Mouse (Mus musculus) MEL (cell line): ENCODE data around the gene Fto. TPM values are rescaled to one million over a fixed set of nuclear protein-coding genes. Genes with fewer than 3 reads are reported as not detected.

Experiments used
- DNase-seq: peaks from one replicate; pipeline ENCODE4 v3.0.0; 2011; ENCODE audit warnings: low read depth, low spot score
- H3K27ac ChIP-seq: 2 replicates; pipeline ENCODE4 v1.5.1; 2012; ENCODE audit warnings: low read depth, mild to moderate bottlenecking, control low read depth, low read length, moderate library complexity; ENCODE audit not compliant: control insufficient read depth
- H3K27me3 ChIP-seq, 2 experiments: fragments of 150-350 bp in 1 of 2; sonication (generic) in 1 of 2; 2 replicates each; pipeline ENCODE4 v1.6.1; 2012; ENCODE audit warnings: low read length in 2 of 2, mild to moderate bottlenecking in 2 of 2, improper control_type of control experiment in 1 of 2, moderate library complexity in 1 of 2; ENCODE audit not compliant: insufficient read depth in 2 of 2, control insufficient read depth in 1 of 2
- H3K36me3 ChIP-seq, 2 experiments: 2 replicates each; pipeline ENCODE4 v1.6.1; 2012 to 2014; ENCODE audit warnings: low read length in 2 of 2, improper control_type of control experiment in 1 of 2, inconsistent platforms in 1 of 2, mild to moderate bottlenecking in 1 of 2; ENCODE audit not compliant: insufficient read depth in 2 of 2, control insufficient read depth in 1 of 2
- H3K4me1 ChIP-seq, 2 experiments: fragments of 150-350 bp in 1 of 2; sonication (generic) in 1 of 2; 2 replicates each; pipeline ENCODE4 v1.6.1; 2012; ENCODE audit warnings: low read length in 2 of 2, improper control_type of control experiment in 1 of 2, mild to moderate bottlenecking in 1 of 2; ENCODE audit not compliant: insufficient read depth in 2 of 2, control insufficient read depth in 1 of 2
- H3K4me3 ChIP-seq, 2 experiments: fragments of 150-350 bp in 1 of 2; sonication (generic) in 1 of 2; 2 replicates each; pipeline ENCODE4 v1.5.1; 2012; ENCODE audit warnings: low read depth in 2 of 2, low read length in 2 of 2, mild to moderate bottlenecking in 2 of 2, moderate library complexity in 2 of 2, control low read depth in 1 of 2, improper control_type of control experiment in 1 of 2; ENCODE audit not compliant: control insufficient read depth in 1 of 2, insufficient read depth in 1 of 2
- H3K79me2 ChIP-seq: 2 replicates; pipeline ENCODE4 v1.6.1; 2012; ENCODE audit warnings: mild to moderate bottlenecking, low read length, moderate library complexity; ENCODE audit not compliant: control insufficient read depth, poor library complexity, insufficient read depth
- H3K9ac ChIP-seq: 2 replicates; pipeline ENCODE4 v1.6.1; 2012; ENCODE audit warnings: low read depth, mild to moderate bottlenecking, control low read depth, low read length, moderate library complexity; ENCODE audit not compliant: control insufficient read depth, poor library complexity, severe bottlenecking
- H3K9me3 ChIP-seq: fragments of 150-350 bp; sonication (generic); replicated peaks from 2 replicates; pipeline ENCODE4 v1.6.1; 2012; ENCODE audit warnings: mild to moderate bottlenecking, low read length, improper control_type of control experiment, moderate library complexity; ENCODE audit not compliant: insufficient read depth
- BHLHE40 ChIP-seq: IDR thresholded peaks from 2 replicates; pipeline ENCODE4 v1.6.1; 2012; ENCODE audit warnings: low read depth, mild to moderate bottlenecking, inconsistent platforms, low read length, improper control_type of control experiment, borderline replicate concordance
- ETS1 ChIP-seq: IDR thresholded peaks from 2 replicates; pipeline ENCODE4 v1.6.1; 2012; ENCODE audit warnings: low read depth, mild to moderate bottlenecking, inconsistent platforms, low read length, improper control_type of control experiment, moderate library complexity
- GATA1 ChIP-seq: IDR thresholded peaks from 2 replicates; pipeline ENCODE4 v1.6.1; 2011; ENCODE audit warnings: low read depth, low read length, improper control_type of control experiment
- MEF2A ChIP-seq: IDR thresholded peaks from 2 replicates; pipeline ENCODE4 v1.6.1; 2014; ENCODE audit warnings: low read depth, mild to moderate bottlenecking, inconsistent platforms, low read length, improper control_type of control experiment; ENCODE audit not compliant: poor library complexity, insufficient replicate concordance, severe bottlenecking; ENCODE audit errors: extremely low read depth
- MYB ChIP-seq: IDR thresholded peaks from 2 replicates; pipeline ENCODE4 v1.6.1; 2011; ENCODE audit warnings: mild to moderate bottlenecking, low read depth, low read length, improper control_type of control experiment
- MYC ChIP-seq: IDR thresholded peaks from 2 replicates; pipeline ENCODE4 v1.6.1; 2011; ENCODE audit warnings: low read depth, mild to moderate bottlenecking, low read length, improper control_type of control experiment, moderate library complexity
- POLR2AphosphoS2 ChIP-seq: IDR thresholded peaks from 2 replicates; pipeline ENCODE4 v1.6.1; 2011; ENCODE audit warnings: low read length, improper control_type of control experiment
- POLR2AphosphoS5 ChIP-seq: IDR thresholded peaks from 2 replicates; pipeline ENCODE4 v1.6.1; 2012; ENCODE audit warnings: low read depth, borderline replicate concordance, mild to moderate bottlenecking, inconsistent platforms, low read length, moderate library complexity, mixed read lengths
- RAD21 ChIP-seq: IDR thresholded peaks from 2 replicates; pipeline ENCODE4 v1.6.1; 2011; ENCODE audit warnings: mild to moderate bottlenecking, low read depth, low read length, improper control_type of control experiment
- RCOR1 ChIP-seq: IDR thresholded peaks from 2 replicates; pipeline ENCODE4 v1.6.1; 2012; ENCODE audit warnings: low read depth, mild to moderate bottlenecking, inconsistent platforms, low read length, improper control_type of control experiment
- SMC3 ChIP-seq: IDR thresholded peaks from 2 replicates; pipeline ENCODE4 v1.6.1; 2011; ENCODE audit warnings: low read depth, low read length, improper control_type of control experiment
- TBP ChIP-seq: IDR thresholded peaks from 2 replicates; pipeline ENCODE4 v1.8.0; 2011; ENCODE audit warnings: low read depth, low read length, improper control_type of control experiment
- UBTF ChIP-seq: IDR thresholded peaks from 2 replicates; pipeline ENCODE4 v1.6.1; 2012; ENCODE audit warnings: low read depth, mild to moderate bottlenecking, inconsistent platforms, low read length, improper control_type of control experiment, moderate library complexity, borderline replicate concordance; ENCODE audit not compliant: insufficient read depth
- USF1 ChIP-seq: IDR thresholded peaks from 2 replicates; pipeline ENCODE4 v1.6.1; 2014; ENCODE audit warnings: low read depth, mild to moderate bottlenecking, inconsistent platforms, low read length, improper control_type of control experiment, moderate library complexity
- USF2 ChIP-seq, 2 experiments: IDR thresholded peaks; 2 replicates each; pipeline ENCODE4 v1.6.1; 2011 to 2012; ENCODE audit warnings: improper control_type of control experiment in 2 of 2, low read length in 2 of 2, borderline replicate concordance in 1 of 2, inconsistent platforms in 1 of 2, low read depth in 1 of 2, mild to moderate bottlenecking in 1 of 2; ENCODE audit not compliant: insufficient read depth in 1 of 2
- ZKSCAN1 ChIP-seq: IDR thresholded peaks from 2 replicates; pipeline ENCODE4 v1.6.1; 2012; ENCODE audit warnings: low read depth, mild to moderate bottlenecking, inconsistent platforms, low read length, improper control_type of control experiment, moderate library complexity
- polyA plus RNA-seq, 2 experiments: library from polyadenylated mRNA; stranded (reverse) in 1 of 2; unstranded in 1 of 2; fragments of >175 nt in 1 of 2; fragments of >200 nt in 1 of 2; gene quantifications; 2 replicates each; pipeline versions ENCODE4 v1.2.1 to v1.2.4; 2012; ENCODE audit warnings: low replicate concordance in 2 of 2, low read depth in 1 of 2; ENCODE audit not compliant: insufficient read length in 2 of 2, insufficient read depth in 1 of 2, missing spikeins in 1 of 2
- total RNA-seq: library from RNA; depleted of rRNA; stranded (reverse); fragments of 300-350 nt; gene quantifications from 2 replicates; pipeline ENCODE4 v1.2.3, GENCODE M21; 2012

The Fto gene
- total and polyA plus RNA-seq, 3 experiments, result 13.5 to 41.1 TPM; not detected in 1

DNA sequence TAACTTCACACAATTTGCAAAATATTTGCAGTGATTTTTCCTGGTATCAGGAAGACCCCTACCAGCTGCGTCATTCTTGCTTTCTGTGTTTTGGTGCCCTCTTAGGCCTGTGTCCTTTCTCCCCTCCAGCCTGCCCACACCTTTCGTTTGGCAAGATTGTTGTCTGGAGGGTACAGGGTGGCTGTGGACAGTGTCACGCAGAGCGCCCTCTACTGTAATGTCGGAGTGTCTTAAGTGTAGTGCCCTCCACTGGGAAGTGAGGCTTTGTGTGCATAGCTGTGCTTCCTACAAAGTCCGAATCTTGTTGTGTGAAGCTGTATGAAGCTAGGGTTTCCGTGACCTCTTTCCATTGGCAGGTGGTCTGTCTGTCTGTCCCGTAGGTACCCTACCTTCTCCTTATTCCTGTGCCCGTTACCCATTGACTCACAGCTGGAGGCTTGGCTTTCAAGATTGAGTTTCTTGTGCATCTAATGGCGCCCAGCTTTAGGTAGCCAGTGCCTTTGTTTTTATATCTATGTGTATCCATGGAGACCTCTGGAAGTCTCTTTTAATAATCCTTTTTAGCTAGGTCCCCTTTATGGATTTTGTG, 50.0 kb downstream of the Fto start:
- Histone ChIP-seq H3K27me3 (no peaks in the 10 kb centered on the region), H3K27ac (no peak overlapping the region), H3K9ac (no peak overlapping the region), H3K4me3 (no peak overlapping the region), H3K4me1 (peaks cover 6 to 7% of the 10 kb centered on the region in 2 experiments), H3K36me3 (peaks cover 0 to 8% of the 10 kb centered on the region in 2 experiments; a peak in 2 of 4 replicates), H3K9me3 (no peaks in the 10 kb centered on the region), H3K79me2 (peaks cover 6% of the 10 kb centered on the region)
- no peak for DNase-seq
- TF ChIP-seq POLR2AphosphoS2 (no peak), SMC3 (no peak), MYC (no peak), UBTF (no peak), MYB (no peak), RAD21 (no peak), USF2 (IDR thresholded peaks at IDR 0.05; ENCODE audit: borderline replicate concordance in 1 of 2, insufficient read depth in 1 of 2, low read depth in 1 of 2, low read length in 2 of 2) (no peak), MEF2A (no peak)

DNA sequence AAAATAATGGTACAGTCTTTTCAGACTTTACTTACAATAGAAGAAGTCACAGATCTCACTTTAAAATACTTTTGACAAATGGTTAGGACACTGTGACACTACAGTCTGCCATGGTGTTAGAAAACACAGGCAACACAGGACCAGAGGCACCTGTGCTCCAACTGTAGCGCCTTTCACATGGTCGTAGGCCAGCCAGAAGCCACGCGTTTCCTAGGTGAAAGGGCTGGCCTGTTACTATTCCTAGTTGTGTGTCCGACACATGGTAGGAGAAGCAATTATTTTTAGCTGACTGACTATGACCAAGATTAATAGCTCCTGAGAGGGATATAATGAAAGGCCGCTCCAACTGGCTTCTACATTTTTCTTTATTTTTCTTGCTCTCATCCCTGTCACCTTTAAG, 50.9 kb downstream of the Fto start:
- TF ChIP-seq RCOR1 (no peak), USF1 (no peak), TBP (no peak)
- Histone ChIP-seq H3K4me1 (peaks cover 3 to 4% of the 10 kb centered on the region in 2 experiments), H3K9me3 (no peaks in the 10 kb centered on the region), H3K27me3 (no peaks in the 10 kb centered on the region), H3K9ac (no peak overlapping the region), H3K4me3 (no peak overlapping the region), H3K36me3 (peaks cover 0 to 5% of the 10 kb centered on the region in 2 experiments; a peak in 2 of 4 replicates), H3K79me2 (peaks cover 6% of the 10 kb centered on the region), H3K27ac (no peak overlapping the region)
- no peak for DNase-seq

DNA sequence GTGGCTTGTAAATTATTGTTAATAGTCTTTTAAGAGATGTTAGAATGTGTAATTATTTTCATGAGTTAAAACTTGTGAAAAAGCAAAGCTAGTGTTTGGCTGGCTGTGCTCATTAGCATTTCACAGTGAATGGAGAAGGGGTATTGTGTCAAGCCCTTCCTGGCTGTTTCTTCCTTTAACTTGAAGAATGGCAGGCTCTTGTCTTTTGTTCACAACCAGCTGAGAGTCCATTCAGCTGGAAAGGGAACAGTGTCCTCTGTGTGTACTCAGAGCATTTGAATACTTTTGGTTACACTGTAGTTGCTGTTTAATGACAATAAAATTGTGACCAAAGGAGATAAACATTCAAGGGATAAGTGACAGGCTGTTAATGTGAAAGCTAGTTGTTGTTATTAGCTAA, 52.5 kb downstream of the Fto start:
- no peaks in the 10 kb centered on the region for H3K27me3 ChIP-seq
- H3K36me3 ChIP-seq, result no peaks in the 10 kb centered on the region
- H3K79me2 ChIP-seq, result peaks cover 6% of the 10 kb centered on the region; the same call in 1 of the 2 replicates
- H3K4me3 ChIP-seq, result no peak overlapping the region
- no peak overlapping the region for H3K27ac ChIP-seq
- H3K4me1 ChIP-seq, result no peaks in the 10 kb centered on the region
- no peak overlapping the region for H3K9ac ChIP-seq
- no peak for DNase-seq
- TF ChIP-seq ZKSCAN1 (no peak), BHLHE40 (no peak), SMC3 (no peak), GATA1 (no peak), POLR2AphosphoS5 (no peak), MEF2A (no peak), USF1 (no peak), ETS1 (no peak)
- H3K9me3 ChIP-seq, result no peaks in the 10 kb centered on the region
